Mouse (Mus musculus) subcutaneous adipose tissue, adult 2 months (tissue): ENCODE data around the gene Gm10377. TPM values are rescaled to one million over a fixed set of nuclear protein-coding genes. Genes with fewer than 3 reads are reported as not detected.

ENCODE experiments used
- polyA plus RNA-seq: library from polyadenylated mRNA; depleted of rRNA; stranded (reverse); fragments of >200 nt; gene quantifications from 2 replicates; pipeline ENCODE4 v1.2.3, GENCODE M21; 2012; ENCODE audit warnings: low replicate concordance; rRNA removed

The Gm10377 gene
- polyA plus RNA-seq = not detected in 2 replicates

DNA sequence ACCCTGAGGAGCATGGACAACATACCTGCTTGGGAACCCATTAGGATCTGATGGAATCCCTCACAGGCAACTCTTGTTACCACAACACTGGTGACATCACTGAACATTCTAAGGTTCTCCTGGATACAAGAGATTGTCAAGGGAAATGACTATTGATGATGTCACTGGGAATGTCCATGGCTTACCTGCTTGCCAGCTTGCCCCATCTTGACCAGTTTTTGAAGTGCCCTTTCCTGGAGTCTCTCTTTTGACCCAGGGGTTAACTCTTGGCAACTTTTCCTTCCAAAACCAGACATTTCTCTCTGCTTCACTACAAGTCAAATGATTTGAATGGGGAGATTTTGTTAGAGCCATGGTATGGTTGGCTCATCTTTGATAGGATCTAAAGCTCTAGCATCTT is at the start of gene Gm10377:
Gene Gm10377 (minus strand): TSS at position 101 of the 400 bp plus-strand sequence.

DNA sequence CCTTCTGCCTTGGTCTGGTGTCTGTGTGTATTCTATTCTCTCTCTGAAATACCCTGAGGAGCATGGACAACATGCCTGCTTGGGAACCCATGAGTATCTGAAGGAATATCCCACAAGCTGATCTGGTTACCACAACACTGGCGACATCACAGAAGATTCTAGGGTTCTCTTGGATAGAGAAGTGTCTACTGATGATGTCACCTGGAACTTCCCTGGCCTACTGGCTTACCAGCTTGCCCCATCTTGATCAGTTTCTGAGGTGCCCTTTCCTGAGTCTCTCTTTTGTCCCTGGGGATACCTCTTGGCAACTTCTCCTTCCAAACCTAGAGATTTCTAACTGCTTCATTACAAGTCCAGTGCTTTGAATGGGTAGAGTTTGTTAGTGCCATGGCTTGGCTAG is 29.1 kb downstream of the Gm10377 start, which contains the start of gene Gm3015:
Gene Gm3015 (minus strand): TSS at position 101 of the 400 bp plus-strand sequence.

Other genes with a start within 250 kb of the Gm10377 start
- not detected in 2 replicates for gene Gm17124, start 198.1 kb downstream of the Gm10377 start, polyA plus RNA-seq
- not detected in 2 replicates for gene Gm3633, start 156.1 kb downstream of the Gm10377 start, polyA plus RNA-seq
- gene Gm10378, start 142.0 kb downstream of the Gm10377 start, polyA plus RNA-seq = not detected in 2 replicates
- gene Gm3015, start 29.2 kb downstream of the Gm10377 start, polyA plus RNA-seq = not detected in 2 replicates
- gene Gm21977, start 55.5 kb upstream of the Gm10377 start, polyA plus RNA-seq = not detected in 2 replicates
- not detected in 2 replicates for gene Gm8082, start 195.6 kb upstream of the Gm10377 start, polyA plus RNA-seq
- gene Gm10376, start 217.6 kb upstream of the Gm10377 start, polyA plus RNA-seq = not detected in 2 replicates